Mouse (Mus musculus): ENCODE results near the gene Fcor. TPM values are rescaled to one million over a fixed set of nuclear protein-coding genes. Genes with fewer than 3 reads are reported as not detected.

Gene Fcor
- polyA plus RNA-seq (2015; fragmentation: Nextera tagmentation; extraction: Ambion mirVana), result 9.1 and 17.3 TPM in 2 replicates

GRCm38 (mm10) chr8:3671980-3672491 is at the start of gene Fcor:
TSS of gene Fcor (minus strand) at chr8:3672362.
- H3K9ac ChIP-seq (replicated peaks), result peak within 1 kb of the TSS; percentile 54
- WGBS, result under 1% methylated on average over 23 of the region's 23 CpGs
- ATAC-seq (replicated peaks), result peak; percentile 90
- H3K4me1 ChIP-seq, result peaks cover 13% of the 10 kb centered on the region
- no peaks in the 10 kb centered on the region for H3K27me3 ChIP-seq
- peak within 1 kb of the TSS; percentile 81 for H3K27ac ChIP-seq (replicated peaks)
- H3K9me3 ChIP-seq, result no peaks in the 10 kb centered on the region
- no peaks in the 10 kb centered on the region for H3K36me3 ChIP-seq
- H3K4me3 ChIP-seq, result peak within 1 kb of the TSS; percentile 56
- H3K4me2 ChIP-seq (replicated peaks), result peak within 1 kb of the TSS; percentile 62

GRCm38 (mm10) chr8:3721041-3721440 is 48.9 kb upstream of the Fcor start:
- H3K36me3 ChIP-seq, result no peaks in the 10 kb centered on the region
- no peak overlapping the region for H3K4me3 ChIP-seq
- H3K4me1 ChIP-seq, result no peaks in the 10 kb centered on the region
- no peak overlapping the region for H3K27ac ChIP-seq (replicated peaks)
- ATAC-seq (replicated peaks), result no peak; the same call in 1 of the 2 replicates
- H3K9me3 ChIP-seq, result no peaks in the 10 kb centered on the region
- no peaks in the 10 kb centered on the region for H3K27me3 ChIP-seq
- H3K9ac ChIP-seq (replicated peaks), result no peak overlapping the region
- 19% methylated on average over 1 of the region's 1 CpGs for WGBS
- H3K4me2 ChIP-seq (replicated peaks), result no peak overlapping the region

- WGBS, result 68% methylated on average over 5 of the region's 5 CpGs
- no peaks in the 10 kb centered on the region for H3K9me3 ChIP-seq
- ATAC-seq (replicated peaks), result no peak
- no peaks in the 10 kb centered on the region for H3K36me3 ChIP-seq
- H3K27ac ChIP-seq (replicated peaks), result no peak within 1 kb of the TSS
- H3K4me1 ChIP-seq, result no peaks in the 10 kb centered on the region
- H3K27me3 ChIP-seq, result no peaks in the 10 kb centered on the region
- no peak within 1 kb of the TSS for H3K9ac ChIP-seq (replicated peaks)
- H3K4me3 ChIP-seq, result no peak within 1 kb of the TSS
- H3K4me2 ChIP-seq (replicated peaks), result no peak within 1 kb of the TSS
Measured at GRCm38 (mm10) chr8:3720551-3720950, 48.4 kb upstream of the Fcor start, which contains the start of gene Clec4g. TSS of gene Clec4g (minus strand) at chr8:3720651.

GRCm38 (mm10) chr8:3718559-3718958 is 46.4 kb upstream of the Fcor start:
- Histone ChIP-seq H3K36me3 (no peaks in the 10 kb centered on the region), H3K4me3 (no peak overlapping the region), H3K4me2 (replicated peaks) (no peak overlapping the region), H3K4me1 (no peaks in the 10 kb centered on the region), H3K27me3 (no peaks in the 10 kb centered on the region), H3K9ac (replicated peaks) (no peak overlapping the region), H3K9me3 (no peaks in the 10 kb centered on the region), H3K27ac (replicated peaks) (no peak overlapping the region)
- 17% methylated on average over 14 of the region's 14 CpGs for WGBS
- ATAC-seq (replicated peaks), result 0 out of 2 replicates have a peak, but pooled peaks have one; percentile 43

- no peak overlapping the region for H3K4me3 ChIP-seq
- H3K27ac ChIP-seq (replicated peaks), result no peak overlapping the region
- no peaks in the 10 kb centered on the region for H3K9me3 ChIP-seq
- 80% methylated on average over 12 of the region's 12 CpGs for WGBS
- no peak overlapping the region for H3K9ac ChIP-seq (replicated peaks)
- no peaks in the 10 kb centered on the region for H3K27me3 ChIP-seq
- no peaks in the 10 kb centered on the region for H3K36me3 ChIP-seq
- ATAC-seq (replicated peaks), result no peak
- no peaks in the 10 kb centered on the region for H3K4me1 ChIP-seq
- H3K4me2 ChIP-seq (replicated peaks), result no peak overlapping the region
Measured at GRCm38 (mm10) chr8:3717321-3717954, 45.3 kb upstream of the Fcor start.

GRCm38 (mm10) chr8:3711646-3712045 is 39.5 kb upstream of the Fcor start:
- no peaks in the 10 kb centered on the region for H3K27me3 ChIP-seq
- H3K27ac ChIP-seq (replicated peaks), result no peak overlapping the region
- no peak overlapping the region for H3K4me3 ChIP-seq
- H3K36me3 ChIP-seq, result no peaks in the 10 kb centered on the region
- H3K9ac ChIP-seq (replicated peaks), result no peak overlapping the region
- no peak overlapping the region for H3K4me2 ChIP-seq (replicated peaks)
- WGBS, result 72% methylated on average over 2 of the region's 2 CpGs
- H3K4me1 ChIP-seq, result no peaks in the 10 kb centered on the region
- no peaks in the 10 kb centered on the region for H3K9me3 ChIP-seq
- no peak for ATAC-seq (replicated peaks)

GRCm38 (mm10) chr8:3710312-3710711 is 38.1 kb upstream of the Fcor start:
- H3K9ac ChIP-seq (replicated peaks), result no peak overlapping the region
- no peak overlapping the region for H3K4me2 ChIP-seq (replicated peaks)
- H3K9me3 ChIP-seq, result no peaks in the 10 kb centered on the region
- no peak overlapping the region for H3K4me3 ChIP-seq
- no peaks in the 10 kb centered on the region for H3K4me1 ChIP-seq
- H3K36me3 ChIP-seq, result no peaks in the 10 kb centered on the region
- H3K27ac ChIP-seq (replicated peaks), result no peak overlapping the region
- ATAC-seq (replicated peaks), result no peak
- H3K27me3 ChIP-seq, result no peaks in the 10 kb centered on the region
- WGBS, result 84% methylated on average over 3 of the region's 3 CpGs

- H3K36me3 ChIP-seq, result no peaks in the 10 kb centered on the region
- H3K9ac ChIP-seq (replicated peaks), result no peak overlapping the region
- H3K9me3 ChIP-seq, result no peaks in the 10 kb centered on the region
- no peak overlapping the region for H3K4me2 ChIP-seq (replicated peaks)
- H3K27me3 ChIP-seq, result no peaks in the 10 kb centered on the region
- no peak overlapping the region for H3K27ac ChIP-seq (replicated peaks)
- ATAC-seq (replicated peaks), result no peak
- H3K4me1 ChIP-seq, result no peaks in the 10 kb centered on the region
- H3K4me3 ChIP-seq, result no peak overlapping the region
- WGBS, result 78% methylated on average over 7 of the region's 7 CpGs
Measured at GRCm38 (mm10) chr8:3707611-3708010, 35.4 kb upstream of the Fcor start.

- no peak overlapping the region for H3K27ac ChIP-seq (replicated peaks)
- WGBS, result 58% methylated on average over 4 of the region's 4 CpGs
Measured at GRCm38 (mm10) chr8:3705711-3706110, 33.5 kb upstream of the Fcor start.

GRCm38 (mm10) chr8:3701491-3701890 is 29.3 kb upstream of the Fcor start:
- H3K9ac ChIP-seq (replicated peaks), result no peak overlapping the region
- H3K4me3 ChIP-seq, result no peak overlapping the region
- no peaks in the 10 kb centered on the region for H3K9me3 ChIP-seq
- no peak for ATAC-seq (replicated peaks)
- WGBS, result 89% methylated on average over 1 of the region's 1 CpGs
- no peaks in the 10 kb centered on the region for H3K36me3 ChIP-seq
- H3K4me2 ChIP-seq (replicated peaks), result no peak overlapping the region
- no peaks in the 10 kb centered on the region for H3K27me3 ChIP-seq
- no peaks in the 10 kb centered on the region for H3K4me1 ChIP-seq
- H3K27ac ChIP-seq (replicated peaks), result no peak overlapping the region

More at GRCm38 (mm10) chr8:3705711-3706110, 33.5 kb upstream of the Fcor start:
- H3K36me3 ChIP-seq, result no peaks in the 10 kb centered on the region
- H3K9me3 ChIP-seq, result no peaks in the 10 kb centered on the region
- no peak overlapping the region for H3K4me3 ChIP-seq
- ATAC-seq (replicated peaks), result no peak
- no peak overlapping the region for H3K4me2 ChIP-seq (replicated peaks)
- H3K27me3 ChIP-seq, result no peaks in the 10 kb centered on the region
- H3K4me1 ChIP-seq, result no peaks in the 10 kb centered on the region
- H3K9ac ChIP-seq (replicated peaks), result no peak overlapping the region

- no peak within 1 kb of the TSS for H3K4me3 ChIP-seq
- WGBS, result 86% methylated on average over 3 of the region's 3 CpGs
- no peaks in the 10 kb centered on the region for H3K4me1 ChIP-seq
- no peak for ATAC-seq (replicated peaks)
- H3K27ac ChIP-seq (replicated peaks), result no peak within 1 kb of the TSS
- no peaks in the 10 kb centered on the region for H3K9me3 ChIP-seq
- H3K27me3 ChIP-seq, result no peaks in the 10 kb centered on the region
- H3K36me3 ChIP-seq, result no peaks in the 10 kb centered on the region
- no peak within 1 kb of the TSS for H3K4me2 ChIP-seq (replicated peaks)
- H3K9ac ChIP-seq (replicated peaks), result no peak within 1 kb of the TSS
Measured at GRCm38 (mm10) chr8:3694121-3694520, 22.0 kb upstream of the Fcor start, which contains the start of gene Fcer2a. TSS of gene Fcer2a (minus strand) at chr8:3694175.

GRCm38 (mm10) chr8:3690774-3691173 is 18.6 kb upstream of the Fcor start:
- Histone ChIP-seq H3K27me3 (no peaks in the 10 kb centered on the region), H3K9me3 (no peaks in the 10 kb centered on the region), H3K27ac (replicated peaks) (no peak overlapping the region), H3K4me2 (replicated peaks) (no peak overlapping the region), H3K4me3 (no peak overlapping the region), H3K9ac (replicated peaks) (no peak overlapping the region), H3K4me1 (no peaks in the 10 kb centered on the region), H3K36me3 (no peaks in the 10 kb centered on the region)
- no peak for ATAC-seq (replicated peaks)
- WGBS, result 71% methylated on average over 3 of the region's 3 CpGs

- Histone ChIP-seq H3K4me2 (replicated peaks) (no peak overlapping the region), H3K4me1 (no peaks in the 10 kb centered on the region), H3K27ac (replicated peaks) (no peak overlapping the region), H3K27me3 (no peaks in the 10 kb centered on the region), H3K9me3 (no peaks in the 10 kb centered on the region), H3K36me3 (no peaks in the 10 kb centered on the region; the same call in 1 of the 2 replicates), H3K4me3 (no peak overlapping the region), H3K9ac (replicated peaks) (no peak overlapping the region)
- WGBS, result 79% methylated on average over 6 of the region's 6 CpGs
- ATAC-seq (replicated peaks), result no peak
Measured at GRCm38 (mm10) chr8:3687537-3687936, 15.4 kb upstream of the Fcor start.

All from forebrain, embryonic 15.5 days (tissue).